Mouse (Mus musculus) CH12.LX (cell line): ENCODE data around the gene Necap2. TPM values are rescaled to one million over a fixed set of nuclear protein-coding genes. Genes with fewer than 3 reads are reported as not detected.

Source experiments
- DNase-seq: peaks from one replicate; pipeline ENCODE4 v3.0.0-alpha.2; 2013; ENCODE audit errors: extremely low read depth
- H3K27ac ChIP-seq: 2 replicates; pipeline ENCODE4 v1.5.1; 2012; ENCODE audit warnings: low read depth, mild to moderate bottlenecking, control low read depth, moderate library complexity; ENCODE audit not compliant: insufficient read depth
- H3K27me3 ChIP-seq: replicated peaks from 2 replicates; pipeline ENCODE3; 2012; ENCODE audit warnings: inconsistent platforms
- H3K36me3 ChIP-seq, 2 experiments: replicated peaks in 1 of 2; 2 replicates each; pipeline versions ENCODE3 to v1.6.1; 2012; ENCODE audit warnings: inconsistent platforms in 1 of 2, low read length in 1 of 2, mild to moderate bottlenecking in 1 of 2, mixed read lengths in 1 of 2, moderate library complexity in 1 of 2; ENCODE audit not compliant: control insufficient read depth in 1 of 2, insufficient read depth in 1 of 2
- H3K4me1 ChIP-seq, 2 experiments: 2 replicates each; pipeline ENCODE4 v1.6.1; 2012; ENCODE audit warnings: inconsistent platforms in 1 of 2, moderate library complexity in 1 of 2; ENCODE audit not compliant: insufficient read depth in 2 of 2, control insufficient read depth in 1 of 2
- H3K4me2 ChIP-seq: 2 replicates; pipeline ENCODE4 v1.6.1; 2012; ENCODE audit warnings: low read depth, mild to moderate bottlenecking, control low read depth; ENCODE audit not compliant: poor library complexity, insufficient read depth, severe bottlenecking
- H3K4me3 ChIP-seq, 3 experiments: fragments of 150-350 bp in 1 of 3; sonication (generic) in 1 of 3; replicated peaks in 1 of 3; 2 replicates each; pipeline versions ENCODE3 to v1.5.1; 2011 to 2012; ENCODE audit warnings: low read depth in 2 of 3, low read length in 2 of 3, mild to moderate bottlenecking in 2 of 3, moderate library complexity in 2 of 3, control low read depth in 1 of 3, improper control_type of control experiment in 1 of 3, inconsistent platforms in 1 of 3, mixed read lengths in 1 of 3; ENCODE audit not compliant: poor library complexity in 1 of 3
- H3K79me2 ChIP-seq: replicated peaks from 2 replicates; pipeline ENCODE4 v1.6.1; 2012; ENCODE audit warnings: mild to moderate bottlenecking, moderate library complexity; ENCODE audit not compliant: control insufficient read depth, poor library complexity, insufficient read depth, severe bottlenecking; ENCODE audit errors: extremely low read depth
- H3K9ac ChIP-seq: 2 replicates; pipeline ENCODE4 v1.6.1; 2012; ENCODE audit warnings: low read depth, mild to moderate bottlenecking, control low read depth, moderate library complexity; ENCODE audit not compliant: insufficient read depth
- H3K9me3 ChIP-seq: replicated peaks from 2 replicates; pipeline ENCODE3; 2012; ENCODE audit warnings: low read length, inconsistent platforms, mixed read lengths
- BHLHE40 ChIP-seq: IDR thresholded peaks from 2 replicates; pipeline ENCODE4 v1.6.1; 2011; ENCODE audit warnings: mild to moderate bottlenecking, low read depth, low read length, improper control_type of control experiment
- CHD1 ChIP-seq: IDR thresholded peaks from 2 replicates; pipeline ENCODE4 v1.6.1; 2012; ENCODE audit warnings: low read depth, low read length, improper control_type of control experiment, inconsistent platforms
- CHD2 ChIP-seq: IDR thresholded peaks from 2 replicates; pipeline ENCODE4 v1.6.1; 2011; ENCODE audit warnings: low read length, improper control_type of control experiment
- CTCF ChIP-seq, 2 experiments: IDR thresholded peaks in 1 of 2; conservative IDR thresholded peaks in 1 of 2; 2 replicates each; pipeline ENCODE4 v1.5.1; 2011 to 2012; ENCODE audit warnings: low read depth in 2 of 2, low read length in 2 of 2, improper control_type of control experiment in 1 of 2, inconsistent platforms in 1 of 2, mild to moderate bottlenecking in 1 of 2, moderate library complexity in 1 of 2
- E2F4 ChIP-seq: IDR thresholded peaks from 2 replicates; pipeline ENCODE4 v1.6.1; 2011; ENCODE audit warnings: low read depth, low read length, improper control_type of control experiment; ENCODE audit not compliant: insufficient replicate concordance
- ELF1 ChIP-seq: IDR thresholded peaks from 2 replicates; pipeline ENCODE4 v1.6.1; 2014; ENCODE audit warnings: low read depth, mild to moderate bottlenecking, inconsistent platforms, low read length, improper control_type of control experiment
- EP300 ChIP-seq: IDR thresholded peaks from 2 replicates; pipeline ENCODE4 v1.6.1; 2011; ENCODE audit warnings: low read length, improper control_type of control experiment
- ETS1 ChIP-seq: conservative IDR thresholded peaks from 2 replicates; pipeline ENCODE4 v1.6.1; 2012; ENCODE audit warnings: low read depth, mild to moderate bottlenecking, inconsistent platforms, low read length, improper control_type of control experiment, moderate library complexity
- GABPA ChIP-seq: IDR thresholded peaks from 2 replicates; pipeline ENCODE4 v1.6.1; 2012; ENCODE audit warnings: low read depth, low read length, improper control_type of control experiment, inconsistent platforms; ENCODE audit not compliant: insufficient replicate concordance
- HCFC1 ChIP-seq: IDR thresholded peaks from 2 replicates; pipeline ENCODE4 v1.6.1; 2012; ENCODE audit warnings: low read depth, mild to moderate bottlenecking, inconsistent platforms, low read length, improper control_type of control experiment
- IRF4 ChIP-seq: IDR thresholded peaks from 2 replicates; pipeline ENCODE4 v1.6.1; 2014; ENCODE audit warnings: low read depth, mild to moderate bottlenecking, inconsistent platforms, low read length, improper control_type of control experiment
- JUN ChIP-seq: IDR thresholded peaks from 2 replicates; pipeline ENCODE4 v1.6.1; 2011; ENCODE audit warnings: low read depth, mild to moderate bottlenecking, low read length, improper control_type of control experiment, moderate library complexity; ENCODE audit not compliant: insufficient read depth
- JUND ChIP-seq: conservative IDR thresholded peaks from 2 replicates; pipeline ENCODE4 v1.6.1; 2011; ENCODE audit warnings: low read depth, low read length, improper control_type of control experiment
- KAT2A ChIP-seq: IDR thresholded peaks from 2 replicates; pipeline ENCODE4 v1.6.1; 2012; ENCODE audit warnings: low read length, improper control_type of control experiment, inconsistent platforms; ENCODE audit not compliant: insufficient replicate concordance
- MAFK ChIP-seq: IDR thresholded peaks from 2 replicates; pipeline ENCODE4 v1.6.1; 2011; ENCODE audit warnings: low read length, improper control_type of control experiment; ENCODE audit not compliant: insufficient replicate concordance
- MAZ ChIP-seq: IDR thresholded peaks from 2 replicates; pipeline ENCODE4 v1.6.1; 2012; ENCODE audit warnings: low read depth, mild to moderate bottlenecking, inconsistent platforms, low read length, improper control_type of control experiment, moderate library complexity
- MEF2A ChIP-seq: IDR thresholded peaks from 2 replicates; pipeline ENCODE4 v1.6.1; 2014; ENCODE audit warnings: low read depth, mild to moderate bottlenecking, inconsistent platforms, low read length, improper control_type of control experiment, borderline replicate concordance
- MXI1 ChIP-seq: IDR thresholded peaks from 2 replicates; pipeline ENCODE4 v1.6.1; 2011; ENCODE audit warnings: mild to moderate bottlenecking, low read depth, low read length, improper control_type of control experiment
- NELFE ChIP-seq: IDR thresholded peaks from 2 replicates; pipeline ENCODE4 v1.6.1; 2011; ENCODE audit warnings: low read depth, low read length, improper control_type of control experiment
- NRF1 ChIP-seq: IDR thresholded peaks from 2 replicates; pipeline ENCODE4 v1.6.1; 2014; ENCODE audit warnings: low read depth, mild to moderate bottlenecking, inconsistent platforms, low read length, improper control_type of control experiment, moderate library complexity
- PAX5 ChIP-seq: IDR thresholded peaks from 2 replicates; pipeline ENCODE4 v1.6.1; 2012; ENCODE audit warnings: low read length, inconsistent platforms, mixed read lengths
- POLR2A ChIP-seq: IDR thresholded peaks from 2 replicates; pipeline ENCODE4 v1.6.1; 2011; ENCODE audit warnings: low read depth, mild to moderate bottlenecking, improper control_type of control experiment, low read length
- POLR2AphosphoS2 ChIP-seq: IDR thresholded peaks from 2 replicates; pipeline ENCODE4 v1.6.1; 2011; ENCODE audit warnings: low read depth, low read length, improper control_type of control experiment
- RAD21 ChIP-seq: IDR thresholded peaks from 2 replicates; pipeline ENCODE4 v1.6.1; 2011; ENCODE audit warnings: low read depth, mild to moderate bottlenecking, low read length, improper control_type of control experiment, moderate library complexity
- RCOR1 ChIP-seq: conservative IDR thresholded peaks from 2 replicates; pipeline ENCODE4 v1.6.1; 2012; ENCODE audit warnings: low read depth, mild to moderate bottlenecking, inconsistent platforms, low read length, improper control_type of control experiment
- SIN3A ChIP-seq: IDR thresholded peaks from 2 replicates; pipeline ENCODE4 v1.6.1; 2012; ENCODE audit warnings: low read length, improper control_type of control experiment, inconsistent platforms
- SMC3 ChIP-seq: IDR thresholded peaks from 2 replicates; pipeline ENCODE4 v1.6.1; 2011; ENCODE audit warnings: low read depth, low read length, improper control_type of control experiment
- TBP ChIP-seq: conservative IDR thresholded peaks from 2 replicates; pipeline ENCODE4 v1.6.1; 2011; ENCODE audit warnings: low read depth, low read length, improper control_type of control experiment
- TCF12 ChIP-seq: IDR thresholded peaks from 2 replicates; pipeline ENCODE4 v1.6.1; 2014; ENCODE audit warnings: low read depth, mild to moderate bottlenecking, inconsistent platforms, low read length, improper control_type of control experiment
- UBTF ChIP-seq: IDR thresholded peaks from 2 replicates; pipeline ENCODE4 v1.6.1; 2012; ENCODE audit warnings: low read depth, mild to moderate bottlenecking, inconsistent platforms, low read length, improper control_type of control experiment, moderate library complexity
- USF1 ChIP-seq: IDR thresholded peaks from 2 replicates; pipeline ENCODE4 v1.6.1; 2014; ENCODE audit warnings: low read depth, mild to moderate bottlenecking, inconsistent platforms, low read length, improper control_type of control experiment
- ZC3H11A ChIP-seq: IDR thresholded peaks from 2 replicates; pipeline ENCODE4 v1.6.1; 2012; ENCODE audit warnings: low read depth, mild to moderate bottlenecking, inconsistent platforms, low read length, improper control_type of control experiment
- ZMIZ1 ChIP-seq: IDR thresholded peaks from 2 replicates; pipeline ENCODE4 v1.6.1; 2012; ENCODE audit warnings: low read depth, mild to moderate bottlenecking, inconsistent platforms, low read length, improper control_type of control experiment
- ZNF384 ChIP-seq: IDR thresholded peaks from 2 replicates; pipeline ENCODE4 v1.6.1; 2012; ENCODE audit warnings: low read depth, low read length, improper control_type of control experiment, inconsistent platforms
- dilution Hi-C: fragments of 300-500 bp; cut with MboI; formaldehyde crosslinking; loops from 2 replicates; pipeline ENCODE4 v1.14.3; 2020; ENCODE audit warnings: low sequenced_read_pairs; ENCODE audit not compliant: extremely low pct_unique_long_range_greater_than_20kb, extremely low pct_ligation_motif_present
- in situ Hi-C: fragments of 300-500 bp; cut with MboI; formaldehyde crosslinking; loops from 3 replicates; pipeline ENCODE4 v1.14.3; 2019; ENCODE audit warnings: low sequenced_read_pairs, low pct_ligation_motif_present, low pct_unique_long_range_greater_than_20kb, mixed read lengths
- polyA plus RNA-seq: library from polyadenylated mRNA; unstranded; fragments of >175 nt; gene quantifications from 2 replicates; pipeline ENCODE4 v1.2.1, GENCODE M21; 2012; ENCODE audit warnings: low read depth; ENCODE audit not compliant: insufficient read length
- total RNA-seq, 2 experiments: library from RNA; depleted of rRNA; stranded (reverse); fragments of 300-350 nt in 1 of 2; fragments of >200 nt in 1 of 2; gene quantifications; 2 replicates each; pipeline ENCODE4 v1.2.3; 2012 to 2014

The Necap2 gene
- total RNA-seq (2012; rRNA removed) = 32.6 and 38.9 TPM in 2 replicates
- total RNA-seq (2014; rRNA removed) = 34.8 and 41.0 TPM in 2 replicates
- polyA plus RNA-seq = 41.7 and 45.1 TPM in 2 replicates

DNA sequence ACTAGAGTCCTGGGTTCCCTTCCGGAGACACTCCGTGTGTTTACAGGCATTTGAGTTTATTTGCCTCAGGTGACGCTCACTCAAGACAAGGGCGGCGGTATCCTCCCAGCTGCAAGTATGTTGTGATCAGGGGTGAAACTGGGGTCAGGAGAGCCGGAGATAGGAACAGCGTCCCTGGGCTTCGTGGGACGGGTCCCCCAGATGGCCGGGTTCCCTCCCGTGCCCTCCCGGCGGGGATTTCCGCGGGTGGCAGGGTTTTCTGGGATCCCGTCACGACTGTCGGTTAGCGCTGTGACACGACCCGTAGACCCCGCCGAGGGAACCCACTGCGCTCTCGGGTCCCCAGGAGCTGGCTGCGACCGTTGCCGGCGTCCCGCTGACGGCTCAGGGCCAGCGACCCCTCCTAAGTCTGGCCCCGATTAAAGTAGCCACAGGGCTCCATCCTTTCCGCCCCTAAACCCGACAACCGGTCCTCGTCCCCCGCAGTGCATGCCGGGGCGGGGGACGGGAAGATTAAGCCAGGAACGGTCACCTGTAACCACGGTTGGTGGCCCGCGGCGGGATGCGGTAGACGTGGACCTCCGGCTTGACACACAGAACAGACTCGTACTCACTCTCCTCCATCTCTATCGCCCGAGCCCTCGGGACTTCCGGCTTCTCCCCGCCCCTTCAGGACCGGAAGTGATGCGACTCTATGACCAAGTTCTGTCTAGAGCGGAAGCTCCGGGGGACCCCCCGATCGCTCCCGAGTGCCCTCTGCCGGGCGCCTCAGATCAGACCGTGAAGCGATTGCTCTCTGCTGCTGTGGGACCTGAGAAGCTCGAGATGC, at the start of gene Necap2:
Gene Necap2 (minus strand): TSS at position 677 of the 829 bp plus-strand sequence.
- peak within 1 kb of the TSS; percentile 84 for H3K9ac ChIP-seq
- dilution Hi-C loops (no loop called here), in situ Hi-C loops (no loop called here)
- H3K9me3 ChIP-seq = peaks cover 15% of the 10 kb centered on the region
- H3K4me2 ChIP-seq = peak within 1 kb of the TSS; percentile 95
- peak; percentile 96 for DNase-seq
- H3K27ac ChIP-seq = peak within 1 kb of the TSS; percentile 14; the same call in 1 of the 2 replicates
- peaks cover 28% of the 10 kb centered on the region for H3K79me2 ChIP-seq
- no peaks in the 10 kb centered on the region for H3K27me3 ChIP-seq
- H3K36me3 ChIP-seq = peaks cover 20 to 26% of the 10 kb centered on the region in 2 experiments
- peak within 1 kb of the TSS; percentile 76 to 89 (median 84) for H3K4me3 ChIP-seq
- TF ChIP-seq POLR2AphosphoS2 = peak; percentile 79; the same call in 1 of the 2 replicates
- no peak for TF ChIP-seq USF1
- no peak for TF ChIP-seq BHLHE40
- no peak for TF ChIP-seq PAX5
- TF ChIP-seq ELF1 = peak; percentile 98
- TF ChIP-seq ZC3H11A = no peak
- no peak for TF ChIP-seq RCOR1
- TF ChIP-seq NRF1 = no peak
- TF ChIP-seq MEF2A = 0 out of 2 replicates have a peak, but pooled peaks have one; percentile 51
- TF ChIP-seq CTCF (conservative IDR thresholded peaks at IDR 0.05 in 1 of 2, IDR thresholded peaks at IDR 0.05 in 1 of 2; ENCODE audit: low read depth in 2 of 2, low read length in 2 of 2) = peak in 1 of 2 experiments; percentile 89; a peak in 2 of 4 replicates
- no peak for TF ChIP-seq JUN
- peak; percentile 29; the same call in 1 of the 2 replicates for TF ChIP-seq GABPA
- 0 out of 2 replicates have a peak, but pooled peaks have one; percentile 17 for TF ChIP-seq SMC3
- TF ChIP-seq E2F4 = no peak
- TF ChIP-seq EP300 = no peak
- TF ChIP-seq ZMIZ1 = peak; percentile 66; the same call in 1 of the 2 replicates
- peak; percentile 74; the same call in 1 of the 2 replicates for TF ChIP-seq KAT2A
- TF ChIP-seq TCF12 = peak; percentile 84
- TF ChIP-seq MAZ = peak; percentile 87; the same call in 1 of the 2 replicates
- no peak for TF ChIP-seq ETS1
- peak; percentile 91 for TF ChIP-seq HCFC1
- TF ChIP-seq JUND = no peak
- no peak; the same call in 1 of the 2 replicates for TF ChIP-seq UBTF
- TF ChIP-seq SIN3A = peak; percentile 97
- TF ChIP-seq POLR2A = peak; percentile 95
- no peak for TF ChIP-seq ZNF384
- peak; percentile 73; the same call in 1 of the 2 replicates for TF ChIP-seq MXI1
- no peak for TF ChIP-seq IRF4
- TF ChIP-seq RAD21 = no peak
- TF ChIP-seq CHD2 = no peak
- TF ChIP-seq NELFE = peak; percentile 92
- TF ChIP-seq CHD1 = no peak
- no peak for TF ChIP-seq MAFK
- peak; percentile 79 for TF ChIP-seq TBP
- H3K4me1 ChIP-seq = peaks cover 6 to 21% of the 10 kb centered on the region in 2 experiments; a peak in 3 of 4 replicates
